24 mouse cellular contexts compared by ENCODE assay signal in the genomic region with DNA sequence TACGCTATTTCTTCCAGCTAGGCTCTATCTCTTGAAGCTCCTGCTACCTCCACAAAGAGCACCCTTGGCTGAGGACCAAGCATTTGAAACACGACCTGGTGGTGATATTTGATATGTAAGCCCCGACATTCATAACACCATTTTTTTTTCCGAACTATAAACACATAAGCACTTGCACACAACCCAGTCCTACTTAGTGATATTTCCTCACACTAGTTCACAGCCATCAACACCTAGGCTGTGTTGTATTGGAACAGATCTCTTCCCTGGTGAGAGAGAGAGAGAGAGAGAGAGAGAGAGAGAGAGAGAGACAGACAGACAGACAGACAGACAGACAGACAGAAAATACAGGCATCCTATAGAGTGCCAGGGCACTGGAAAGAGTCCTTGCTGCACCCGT. TPM values are rescaled to one million over a fixed set of nuclear protein-coding genes. Genes with fewer than 3 reads are reported as not detected.
DNase-seq lines count a peak whose midpoint lies in the region; ATAC-seq lines count a peak whose summit lies in the region.
"Had no signal": no experiment of that assay in that cellular context is flagged by ENCODE, and none has a peak within 500 bp of the region (broad histone marks: within the 10 kb centered on the region; RNA-seq: fewer than 3 reads in every experiment).

No protein-coding gene starts in this region.

- no peak overlapping the region for H3K4me3 ChIP-seq in heart, embryonic 13.5 days
- H3K4me3 ChIP-seq in heart, embryonic 16.5 days (ENCODE audit: low read length) = no peak overlapping the region
- H3K4me3 ChIP-seq in heart, embryonic 12.5 days = no peak overlapping the region
- H3K4me3 ChIP-seq: embryonic facial prominence, embryonic 10.5 days; embryonic facial prominence, embryonic 12.5 days; forebrain, embryonic 13.5 days; forebrain, embryonic 15.5 days had no signal

- no peaks in the 10 kb centered on the region for H3K9me3 ChIP-seq in heart, embryonic 13.5 days
- no peaks in the 10 kb centered on the region for H3K9me3 ChIP-seq in heart, embryonic 16.5 days (replicated peaks; ENCODE audit: control insufficient read depth, low read length)
- H3K9me3 ChIP-seq in heart, embryonic 12.5 days (replicated peaks) = no peaks in the 10 kb centered on the region
- H3K9me3 ChIP-seq: embryonic facial prominence, embryonic 10.5 days; embryonic facial prominence, embryonic 12.5 days; forebrain, embryonic 13.5 days; forebrain, embryonic 15.5 days had no signal

- H3K27me3 ChIP-seq in heart, embryonic 13.5 days (replicated peaks) = no peaks in the 10 kb centered on the region
- no peaks in the 10 kb centered on the region for H3K27me3 ChIP-seq in heart, embryonic 16.5 days (ENCODE audit: control insufficient read depth, insufficient read depth, low read length)
- no peaks in the 10 kb centered on the region for H3K27me3 ChIP-seq in heart, embryonic 12.5 days (replicated peaks)
- H3K27me3 ChIP-seq: embryonic facial prominence, embryonic 12.5 days; forebrain, embryonic 13.5 days; forebrain, embryonic 15.5 days; Patski had no signal

- no peak for DNase-seq in heart, adult 8-10 months (ENCODE audit: low spot score)
- no peak for DNase-seq in heart, adult 18-20 months
- DNase-seq in heart, postnatal 4 days = peak; percentile 22
- DNase-seq in NIH3T3 (ENCODE audit: low read depth) = peak; percentile 46
- DNase-seq in B cell, adult 2 months = no peak
- DNase-seq: adrenal gland, adult 8-10 months; adrenal gland, postnatal 14 days; adrenal gland, postnatal 36 days; cerebellum, adult 11-12 months; cerebellum, adult 2 months; cerebellum, adult 9-10 months; cerebellum, postnatal 10 days; cerebellum, postnatal 25 days; forebrain, postnatal 0 days had no signal

- H3K9ac ChIP-seq in heart, embryonic 13.5 days = no peak overlapping the region
- no peak overlapping the region for H3K9ac ChIP-seq in heart, embryonic 16.5 days (ENCODE audit: low read length)
- H3K9ac ChIP-seq in heart, embryonic 12.5 days = no peak overlapping the region
- H3K9ac ChIP-seq: embryonic facial prominence, embryonic 12.5 days; forebrain, embryonic 13.5 days; forebrain, embryonic 15.5 days; forebrain, postnatal 0 days had no signal

- peaks cover 38% of the 10 kb centered on the region for H3K4me1 ChIP-seq in heart, embryonic 13.5 days
- peaks cover 15% of the 10 kb centered on the region for H3K4me1 ChIP-seq in heart, embryonic 16.5 days (ENCODE audit: control insufficient read depth, insufficient read depth, low read length)
- H3K4me1 ChIP-seq in heart, embryonic 12.5 days (replicated peaks) = peaks cover 14% of the 10 kb centered on the region
- H3K4me1 ChIP-seq: embryonic facial prominence, embryonic 10.5 days; embryonic facial prominence, embryonic 12.5 days; forebrain, embryonic 13.5 days; forebrain, embryonic 15.5 days had no signal

- H3K27ac ChIP-seq in heart, embryonic 13.5 days (replicated peaks) = 0 out of 2 replicates have a peak overlapping the region, but pooled peaks have one; percentile 24
- 0 out of 2 replicates have a peak overlapping the region, but pooled peaks have one; percentile 15 for H3K27ac ChIP-seq in heart, embryonic 16.5 days (ENCODE audit: low read length)
- H3K27ac ChIP-seq in heart, embryonic 12.5 days (ENCODE audit: poor library complexity, severe bottlenecking) = no peak overlapping the region
- H3K27ac ChIP-seq: embryonic facial prominence, embryonic 10.5 days; embryonic facial prominence, embryonic 12.5 days; forebrain, embryonic 13.5 days; forebrain, embryonic 15.5 days had no signal

- 33% methylated on average over 5 of the region's 5 CpGs for WGBS in heart, embryonic 13.5 days
- WGBS in heart, embryonic 16.5 days = 32% methylated on average over 5 of the region's 5 CpGs
- WGBS in heart, embryonic 12.5 days = 49% methylated on average over 5 of the region's 5 CpGs

- no peak overlapping the region for H3K4me2 ChIP-seq in heart, embryonic 13.5 days
- H3K4me2 ChIP-seq in heart, embryonic 16.5 days (ENCODE audit: low read depth, low read length) = no peak overlapping the region
- no peak overlapping the region for H3K4me2 ChIP-seq in heart, embryonic 12.5 days
- H3K4me2 ChIP-seq: embryonic facial prominence, embryonic 12.5 days; forebrain, embryonic 13.5 days; forebrain, embryonic 15.5 days had no signal

- no peaks in the 10 kb centered on the region for H3K36me3 ChIP-seq in heart, embryonic 13.5 days
- no peaks in the 10 kb centered on the region for H3K36me3 ChIP-seq in heart, embryonic 16.5 days (ENCODE audit: control insufficient read depth, insufficient read depth)
- no peaks in the 10 kb centered on the region for H3K36me3 ChIP-seq in heart, embryonic 12.5 days
- H3K36me3 ChIP-seq: embryonic facial prominence, embryonic 10.5 days; embryonic facial prominence, embryonic 12.5 days; forebrain, embryonic 15.5 days had no signal

- no peak; the same call in 1 of the 2 replicates for ATAC-seq in heart, embryonic 13.5 days (ENCODE audit: extremely low read depth, insufficient number of reproducible peaks, low FRiP score, low TSS enrichment)
- ATAC-seq in heart, embryonic 16.5 days (replicated peaks; ENCODE audit: extremely low read depth, insufficient read depth, low FRiP score) = peak; percentile 37; the same call in 1 of the 2 replicates
- ATAC-seq in heart, embryonic 12.5 days (ENCODE audit: insufficient number of reproducible peaks, low FRiP score) = no peak
- ATAC-seq: activated CD4-positive, CD25-positive, alpha-beta regulatory T cell, adult 4 months; forebrain, embryonic 13.5 days; forebrain, embryonic 15.5 days; forebrain, postnatal 0 days; Patski had no signal

RNA-seq across cellular contexts. Expression of gene Lnx1, which starts 17.8 kb away (rescaled TPM):
- polyA plus RNA-seq in heart, embryonic 13.5 days (2015; fragmentation: Nextera tagmentation; extraction: Ambion mirVana) = 0.88 and 1.6 TPM in 2 replicates
- 10 to 100 TPM; 11.3 to 17.8 (median 13.3) TPM for total RNA-seq in heart, adult 8-10 months (2022)
- 0.67 and 1.2 TPM in 2 replicates for polyA plus RNA-seq in heart, embryonic 16.5 days (2015; fragmentation: Nextera tagmentation; extraction: Ambion mirVana)
- 10 to 100 TPM; 13.6 to 15.3 TPM for total RNA-seq in heart, adult 18-20 months (2021)
- total RNA-seq in heart, postnatal 4 days (2021) = 1 to 10 TPM; 1.8 to 2.0 TPM
- polyA plus RNA-seq in heart, embryonic 12.5 days (2016; fragmentation: Nextera tagmentation; extraction: Ambion mirVana) = 0.92 and 1.0 TPM in 2 replicates
- total RNA-seq: MEL had no signal

Comparison
In these comparisons a context has a peak if more than half of its experiments do, and no peak if none do; other contexts are left out.
1. DNase-seq: peak in heart, postnatal 4 days (single experiment) and NIH3T3 (single experiment); none in heart, adult 8-10 months (single experiment), heart, adult 18-20 months (0 of 2) and B cell, adult 2 months (0 of 2).
2. RNA of gene Lnx1, which starts 17.8 kb away (total RNA-seq): 13.6 to 15.3 TPM in heart, adult 18-20 months and 11.3 to 17.8 TPM in heart, adult 8-10 months; 1.8 to 2.0 TPM in heart, postnatal 4 days; every median in the first group is over 4 times any median in the second.